Mouse (Mus musculus) midbrain, embryonic 12.5 days (tissue): ENCODE measurements around the gene Letmd1. TPM values are rescaled to one million over a fixed set of nuclear protein-coding genes. Genes with fewer than 3 reads are reported as not detected.

ENCODE experiments used
- ATAC-seq: fragments of 200-750 bp; cut with Nextera tagmentation; 2 replicates; pipeline ENCODE4 v1.8.0; 2017; ENCODE audit warnings: low read depth, moderate TSS enrichment, moderate library complexity; ENCODE audit not compliant: low FRiP score
- H3K27ac ChIP-seq: fragments of 300-500 bp; sonication (generic); replicated peaks from 2 replicates; pipeline ENCODE4 v1.5.1; 2016; ENCODE audit warnings: mild to moderate bottlenecking
- H3K27me3 ChIP-seq: fragments of 300-500 bp; sonication (generic); 2 replicates; pipeline ENCODE4 v1.6.1; 2016; ENCODE audit warnings: mild to moderate bottlenecking
- H3K36me3 ChIP-seq: fragments of 300-500 bp; sonication (generic); 2 replicates; pipeline ENCODE4 v1.6.1; 2016
- H3K4me1 ChIP-seq: fragments of 300-500 bp; sonication (generic); 2 replicates; pipeline ENCODE4 v1.6.1; 2016
- H3K4me2 ChIP-seq: fragments of 300-500 bp; sonication (generic); replicated peaks from 2 replicates; pipeline ENCODE4 v1.6.1; 2016; ENCODE audit warnings: mild to moderate bottlenecking, moderate library complexity
- H3K4me3 ChIP-seq: fragments of 300-500 bp; sonication (generic); 2 replicates; pipeline ENCODE4 v1.5.1; 2016; ENCODE audit warnings: mild to moderate bottlenecking
- H3K9ac ChIP-seq: fragments of 300-500 bp; sonication (generic); replicated peaks from 2 replicates; pipeline ENCODE4 v1.6.1; 2016; ENCODE audit warnings: mild to moderate bottlenecking, moderate library complexity
- H3K9me3 ChIP-seq: fragments of 300-500 bp; sonication (generic); 2 replicates; pipeline ENCODE4 v1.6.1; 2016; ENCODE audit warnings: mild to moderate bottlenecking
- WGBS: fragments of 180-500 bp; shearing (Covaris S2); methylation state at CpG from one replicate; pipeline ENCODE4 v1.1.7; 2016; 5-methylcytosine and 5-hydroxymethylcytosine counted together
- polyA plus RNA-seq: library from polyadenylated mRNA; unstranded; fragments of >200 nt; fragmentation: Nextera tagmentation; extraction: Ambion mirVana; gene quantifications from 2 replicates; pipeline ENCODE4 v1.2.1, GENCODE M21; 2016

Gene Letmd1
- polyA plus RNA-seq, 1 experiment from 2014 or later = 42.2 TPM

DNA sequence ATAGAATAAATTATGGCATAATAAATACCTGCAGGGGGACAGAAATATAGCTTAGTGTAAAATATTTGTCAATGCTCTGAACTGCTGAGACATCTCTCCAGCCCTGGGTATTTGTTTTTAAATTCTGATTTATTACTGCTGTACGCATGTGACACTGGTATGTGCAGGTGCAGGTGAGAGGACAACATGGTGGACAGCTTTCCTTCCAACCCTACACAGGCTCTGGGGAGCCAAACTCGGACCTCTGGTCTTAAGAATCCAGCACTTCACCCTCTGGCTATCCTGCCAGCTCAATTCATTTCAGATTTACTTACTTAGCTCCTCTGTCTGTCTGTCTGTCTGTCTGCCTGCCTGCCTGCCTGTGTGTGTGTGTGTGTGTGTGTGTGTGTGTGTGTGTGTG lies 46.3 kb downstream of the Letmd1 start:
- Histone ChIP-seq H3K9ac (no peak overlapping the region), H3K4me1 (no peaks in the 10 kb centered on the region), H3K27ac (no peak overlapping the region), H3K9me3 (no peaks in the 10 kb centered on the region), H3K27me3 (no peaks in the 10 kb centered on the region), H3K36me3 (peaks cover 80% of the 10 kb centered on the region), H3K4me3 (no peak overlapping the region), H3K4me2 (no peak overlapping the region)
- ATAC-seq = no peak
- 91% methylated on average over 2 of the region's 2 CpGs for WGBS

DNA sequence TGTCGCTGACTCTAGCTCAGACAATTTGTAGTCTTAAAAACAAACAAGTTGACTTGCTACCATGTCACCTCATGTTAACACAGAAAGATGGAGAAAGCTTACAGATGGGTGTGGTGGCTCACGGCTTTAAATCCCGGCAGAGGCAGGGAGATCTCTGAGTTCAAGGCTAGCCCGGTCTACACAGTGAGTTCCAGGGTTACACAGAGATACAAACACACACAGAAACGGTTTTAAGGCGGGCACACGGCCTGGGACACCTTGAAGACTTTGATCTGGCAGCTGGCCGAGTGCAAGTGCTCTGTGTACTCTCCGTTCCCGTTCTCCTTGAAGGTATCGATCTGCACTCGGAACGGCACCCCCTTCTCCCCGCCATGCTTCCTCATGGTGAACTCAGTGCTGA lies 51.5 kb downstream of the Letmd1 start:
- Histone ChIP-seq H3K4me2 (no peak overlapping the region), H3K9me3 (no peaks in the 10 kb centered on the region), H3K36me3 (peaks cover 68% of the 10 kb centered on the region), H3K27ac (no peak overlapping the region), H3K4me3 (no peak overlapping the region), H3K27me3 (no peaks in the 10 kb centered on the region), H3K4me1 (no peaks in the 10 kb centered on the region), H3K9ac (no peak overlapping the region)
- WGBS = 97% methylated on average over 14 of the region's 14 CpGs
- no peak for ATAC-seq

DNA sequence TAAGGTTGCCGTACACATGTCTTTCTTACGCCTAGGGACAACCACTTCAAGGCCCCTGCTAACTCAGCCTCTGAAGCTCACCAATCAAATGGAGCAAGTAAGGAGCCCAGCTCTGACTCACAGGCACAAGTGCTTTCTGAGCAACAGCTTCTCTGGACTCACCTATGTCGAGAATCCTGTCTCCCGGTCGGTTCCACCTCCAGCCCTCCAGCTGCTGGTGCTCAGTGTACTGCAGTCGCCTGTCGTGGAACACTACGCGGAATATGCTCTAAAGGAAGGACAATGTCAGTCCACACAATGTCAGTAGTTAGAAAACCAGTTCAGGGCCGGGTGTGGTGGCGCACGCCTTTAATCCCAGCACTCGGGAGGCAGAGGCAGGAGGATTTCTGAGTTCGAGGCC lies 56.6 kb downstream of the Letmd1 start:
- H3K27me3 ChIP-seq = no peaks in the 10 kb centered on the region
- 94% methylated on average over 14 of the region's 14 CpGs for WGBS
- H3K4me2 ChIP-seq = no peak overlapping the region
- no peak overlapping the region for H3K9ac ChIP-seq
- H3K4me1 ChIP-seq = no peaks in the 10 kb centered on the region
- H3K4me3 ChIP-seq = no peak overlapping the region
- no peak overlapping the region for H3K27ac ChIP-seq
- H3K9me3 ChIP-seq = no peaks in the 10 kb centered on the region
- no peak for ATAC-seq
- H3K36me3 ChIP-seq = peaks cover 44% of the 10 kb centered on the region

DNA sequence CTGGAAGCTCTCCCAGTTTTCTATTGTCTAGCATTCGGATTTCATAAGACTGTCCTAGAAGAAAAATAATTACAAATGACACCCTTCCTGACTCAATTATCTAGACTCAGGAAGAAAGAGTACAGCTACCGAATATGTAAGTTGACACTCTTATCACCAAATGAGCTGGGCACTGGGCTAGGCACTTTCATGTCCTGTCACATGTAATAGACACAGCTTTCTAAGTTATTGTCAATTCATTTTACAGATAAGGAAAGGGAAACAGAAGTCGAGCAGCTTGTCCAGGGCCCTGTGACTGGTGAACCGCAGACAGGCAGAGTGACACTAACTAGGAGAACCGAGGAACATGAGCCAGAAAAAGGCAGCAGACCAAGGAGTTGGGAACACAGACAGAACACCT lies 59.1 kb downstream of the Letmd1 start:
- Histone ChIP-seq H3K9me3 (no peaks in the 10 kb centered on the region), H3K4me2 (no peak overlapping the region), H3K9ac (no peak overlapping the region), H3K4me1 (no peaks in the 10 kb centered on the region), H3K27me3 (no peaks in the 10 kb centered on the region), H3K27ac (no peak overlapping the region), H3K4me3 (no peak overlapping the region), H3K36me3 (peaks cover 27% of the 10 kb centered on the region)
- no peak for ATAC-seq
- WGBS = 92% methylated on average over 5 of the region's 5 CpGs

Other genes starting within 250 kb of the Letmd1 start
- gene Atf1, start 241.2 kb upstream of the Letmd1 start, polyA plus RNA-seq = 32.6 and 36.3 TPM in 2 replicates
- not detected in 2 replicates for gene Tmprss12, start 188.2 kb upstream of the Letmd1 start, polyA plus RNA-seq
- 4.5 and 4.7 TPM in 2 replicates for gene Mettl7a1, start 164.9 kb upstream of the Letmd1 start, polyA plus RNA-seq
- gene Mettl7a3, start 134.1 kb upstream of the Letmd1 start, polyA plus RNA-seq = not detected in 2 replicates
- gene Methig1, start 115.9 kb upstream of the Letmd1 start, polyA plus RNA-seq = not detected in 2 replicates
- gene Mettl7a2, start 115.8 kb upstream of the Letmd1 start, polyA plus RNA-seq = not detected in 2 replicates
- gene Higd1c, start 104.5 kb upstream of the Letmd1 start, polyA plus RNA-seq = not detected in 2 replicates
- gene Gm5475, start 46.9 kb upstream of the Letmd1 start, polyA plus RNA-seq = 0.11 and 0.14 TPM in 2 replicates
- 22.6 and 22.8 TPM in 2 replicates for gene Slc11a2, start 44.0 kb upstream of the Letmd1 start, polyA plus RNA-seq
- 37.1 and 41.9 TPM in 2 replicates for gene Csrnp2, start 26.5 kb downstream of the Letmd1 start, polyA plus RNA-seq
- 50.3 and 51.1 TPM in 2 replicates for gene Tfcp2, start 83.0 kb downstream of the Letmd1 start, polyA plus RNA-seq
- gene Pou6f1, start 131.0 kb downstream of the Letmd1 start, polyA plus RNA-seq = 32.4 and 34.4 TPM in 2 replicates
- gene Dazap2, start 146.3 kb downstream of the Letmd1 start, polyA plus RNA-seq = 187 and 192 TPM in 2 replicates
- 4.1 and 5.5 TPM in 2 replicates for gene Smagp, start 167.9 kb downstream of the Letmd1 start, polyA plus RNA-seq
- gene Bin2, start 200.5 kb downstream of the Letmd1 start, polyA plus RNA-seq = 2.0 and 3.4 TPM in 2 replicates
- 0.97 and 1.4 TPM in 2 replicates for gene Cela1, start 218.9 kb downstream of the Letmd1 start, polyA plus RNA-seq